Mouse (Mus musculus) midbrain, embryonic 11.5 days (tissue): ENCODE measurements at regions not wholly inside any gene's neighbourhood (a gene's known extent, or its start where the extent isn't known, plus 50 kb on each side); places are given as distances from the start of the nearest gene placed in this dataset.
A peak's percentile ranks its signal among the peaks of the same experiment; 100 is the strongest.

Source experiments
- ATAC-seq: fragments of 200-750 bp; cut with Nextera tagmentation; 2 replicates; pipeline ENCODE4 v1.8.0; 2017; ENCODE audit warnings: moderate TSS enrichment, moderate library complexity; ENCODE audit not compliant: low FRiP score
- DNase-seq: peaks from one replicate; pipeline ENCODE4 v3.0.0; 2015; ENCODE audit warnings: low spot score; ENCODE audit errors: missing footprints
- H3K27ac ChIP-seq: fragments of 300-500 bp; sonication (generic); 2 replicates; pipeline ENCODE4 v1.5.1; 2014; ENCODE audit warnings: low read depth, low read length
- H3K27me3 ChIP-seq: fragments of 300-500 bp; sonication (generic); 2 replicates; pipeline ENCODE4 v1.6.1; 2014; ENCODE audit warnings: mild to moderate bottlenecking, low read length, moderate library complexity, mixed read lengths; ENCODE audit not compliant: control insufficient read depth, insufficient read depth
- H3K36me3 ChIP-seq: fragments of 300-500 bp; sonication (generic); 2 replicates; pipeline ENCODE4 v1.6.1; 2014; ENCODE audit warnings: mild to moderate bottlenecking, low read length, moderate library complexity, mixed read lengths; ENCODE audit not compliant: control insufficient read depth, insufficient read depth
- H3K4me1 ChIP-seq: fragments of 300-500 bp; sonication (generic); 2 replicates; pipeline ENCODE4 v1.6.1; 2014; ENCODE audit warnings: low read length; ENCODE audit not compliant: control insufficient read depth, insufficient read depth
- H3K4me2 ChIP-seq: fragments of 300-500 bp; sonication (generic); 2 replicates; pipeline ENCODE4 v1.6.1; 2014; ENCODE audit warnings: mild to moderate bottlenecking, moderate library complexity
- H3K4me3 ChIP-seq: fragments of 300-500 bp; sonication (generic); 2 replicates; pipeline ENCODE4 v1.5.1; 2014; ENCODE audit warnings: low read depth, low read length
- H3K9ac ChIP-seq: fragments of 300-500 bp; sonication (generic); 2 replicates; pipeline ENCODE4 v1.6.1; 2014; ENCODE audit warnings: low read length
- H3K9me3 ChIP-seq: fragments of 300-500 bp; sonication (generic); 2 replicates; pipeline ENCODE4 v1.6.1; 2016; ENCODE audit warnings: low read length; ENCODE audit not compliant: control insufficient read depth
- WGBS: fragments of 180-500 bp; shearing (Covaris S2); extraction: QIAGEN DNeasy Blood & Tissue Kit; methylation state at CpG from one replicate; pipeline ENCODE4 v1.1.7; 2014; 5-methylcytosine and 5-hydroxymethylcytosine counted together

- peak; percentile 95 for DNase-seq
- Histone ChIP-seq H3K4me2 (no peak overlapping the region), H3K36me3 (no peaks in the 10 kb centered on the region), H3K27ac (no peak overlapping the region), H3K4me3 (no peak overlapping the region), H3K27me3 (no peaks in the 10 kb centered on the region), H3K9me3 (no peaks in the 10 kb centered on the region), H3K9ac (no peak overlapping the region), H3K4me1 (peaks cover 10% of the 10 kb centered on the region; the same call in 1 of the 2 replicates)
- ATAC-seq = peak; percentile 90
- WGBS = 10% methylated on average over 7 of the region's 7 CpGs
Measured at GRCm38 (mm10) chr13:83131129-83131981, 372.5 kb upstream of the Mef2c start.

DNA sequence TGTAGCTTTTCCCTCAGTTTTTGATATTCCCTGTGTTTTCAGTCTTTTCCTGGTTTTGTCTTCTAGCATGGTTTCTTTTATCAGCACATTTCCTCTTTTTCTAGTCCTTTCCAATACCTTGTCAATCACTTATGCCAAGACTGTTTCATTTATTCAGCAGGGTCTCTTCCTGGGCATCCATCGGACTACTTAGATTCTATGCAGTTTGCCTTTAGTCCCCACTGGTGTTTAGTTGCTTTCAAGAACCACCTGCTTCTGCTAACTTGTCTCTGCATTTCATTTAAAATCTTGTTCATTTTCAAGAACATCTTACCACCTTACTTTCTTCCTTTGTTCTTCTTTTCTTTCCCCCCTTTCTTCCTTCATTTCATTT, 371.9 kb upstream of the Mef2c start:
- DNase-seq (no peak), ATAC-seq (peak; percentile 63)
- H3K27ac ChIP-seq = no peak overlapping the region
- H3K36me3 ChIP-seq = no peaks in the 10 kb centered on the region
- no peaks in the 10 kb centered on the region for H3K27me3 ChIP-seq
- no peak overlapping the region for H3K4me3 ChIP-seq
- no peaks in the 10 kb centered on the region for H3K9me3 ChIP-seq
- H3K4me2 ChIP-seq = no peak overlapping the region
- H3K9ac ChIP-seq = no peak overlapping the region
- WGBS = 28% methylated on average over 1 of the region's 1 CpGs
- peaks cover 10% of the 10 kb centered on the region; the same call in 1 of the 2 replicates for H3K4me1 ChIP-seq

DNA sequence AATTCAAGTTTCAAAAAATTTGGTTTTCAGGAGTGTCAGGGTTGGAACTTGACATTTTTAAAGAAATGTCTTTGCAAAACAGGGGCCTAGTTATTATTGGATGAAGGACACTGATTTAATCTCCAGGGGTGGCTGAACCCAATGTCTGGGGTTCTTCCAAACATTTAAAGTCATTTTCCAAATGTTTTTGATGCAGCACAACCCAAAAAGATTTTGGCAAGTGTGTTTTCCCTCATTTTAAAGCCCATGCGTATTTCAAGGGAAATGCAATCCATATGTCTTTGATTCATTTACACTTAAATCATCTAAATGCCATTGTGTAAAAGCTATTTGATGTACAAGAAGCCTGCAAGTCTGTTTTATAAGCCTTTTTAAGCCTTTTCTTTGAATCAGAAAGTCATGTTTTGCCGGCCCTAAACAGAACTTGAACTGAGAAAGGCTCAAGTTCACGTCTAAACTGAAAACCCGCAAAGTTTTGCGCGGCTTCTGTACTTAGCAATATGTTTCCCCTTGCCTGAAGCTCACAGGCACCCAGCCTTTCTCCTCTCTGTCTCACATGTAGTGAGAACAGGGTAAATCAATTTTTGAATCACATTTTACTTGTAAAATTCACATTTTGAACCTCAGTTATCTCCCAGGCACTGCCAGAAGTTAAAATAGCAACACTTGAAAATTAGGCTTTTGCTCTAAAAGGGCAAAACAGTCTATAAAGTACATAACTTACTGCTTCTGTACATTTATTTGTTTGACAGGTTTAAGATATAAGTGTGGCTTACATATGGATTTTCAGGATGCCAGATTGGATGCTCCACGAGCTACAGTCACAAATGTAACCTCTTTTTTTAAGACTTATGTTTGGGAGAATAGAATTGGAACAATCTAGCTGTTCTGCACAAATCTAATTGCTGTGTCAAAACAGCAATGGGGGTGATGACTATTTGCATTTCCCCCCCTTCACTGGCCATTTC, 370.9 kb upstream of the Mef2c start:
- Histone ChIP-seq H3K27me3 (no peaks in the 10 kb centered on the region), H3K4me2 (no peak overlapping the region), H3K9me3 (no peaks in the 10 kb centered on the region), H3K27ac (no peak overlapping the region), H3K9ac (no peak overlapping the region), H3K36me3 (no peaks in the 10 kb centered on the region), H3K4me3 (no peak overlapping the region), H3K4me1 (peaks cover 10% of the 10 kb centered on the region; the same call in 1 of the 2 replicates)
- WGBS = 65% methylated on average over 7 of the region's 7 CpGs
- no peak for ATAC-seq
- peak; percentile 80 for DNase-seq

DNA sequence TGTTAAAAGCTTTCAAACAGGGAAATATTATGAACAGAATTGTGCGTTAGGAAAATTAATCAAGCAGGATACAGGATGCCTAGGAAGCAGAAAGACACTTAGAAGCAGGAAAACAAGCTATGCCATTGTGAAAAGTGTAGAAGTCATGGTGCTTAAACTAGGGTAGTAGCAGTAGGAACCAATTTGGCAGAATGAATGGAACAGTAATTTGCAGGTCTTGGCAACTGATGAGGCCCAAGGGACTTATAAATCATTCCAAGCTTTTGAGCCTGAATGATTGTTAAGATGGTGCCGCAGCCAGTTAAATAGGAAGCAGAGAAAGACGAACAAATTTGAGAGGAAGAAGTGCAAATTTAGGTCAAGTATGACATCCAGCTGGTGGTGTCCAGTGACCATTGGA, 360.5 kb upstream of the Mef2c start:
- Histone ChIP-seq H3K4me1 (no peaks in the 10 kb centered on the region), H3K27me3 (no peaks in the 10 kb centered on the region), H3K4me2 (no peak overlapping the region), H3K4me3 (no peak overlapping the region), H3K36me3 (no peaks in the 10 kb centered on the region), H3K27ac (no peak overlapping the region), H3K9me3 (no peaks in the 10 kb centered on the region), H3K9ac (no peak overlapping the region)
- 90% methylated on average over 3 of the region's 3 CpGs for WGBS
- ATAC-seq = no peak
- DNase-seq = peak; percentile 75

DNA sequence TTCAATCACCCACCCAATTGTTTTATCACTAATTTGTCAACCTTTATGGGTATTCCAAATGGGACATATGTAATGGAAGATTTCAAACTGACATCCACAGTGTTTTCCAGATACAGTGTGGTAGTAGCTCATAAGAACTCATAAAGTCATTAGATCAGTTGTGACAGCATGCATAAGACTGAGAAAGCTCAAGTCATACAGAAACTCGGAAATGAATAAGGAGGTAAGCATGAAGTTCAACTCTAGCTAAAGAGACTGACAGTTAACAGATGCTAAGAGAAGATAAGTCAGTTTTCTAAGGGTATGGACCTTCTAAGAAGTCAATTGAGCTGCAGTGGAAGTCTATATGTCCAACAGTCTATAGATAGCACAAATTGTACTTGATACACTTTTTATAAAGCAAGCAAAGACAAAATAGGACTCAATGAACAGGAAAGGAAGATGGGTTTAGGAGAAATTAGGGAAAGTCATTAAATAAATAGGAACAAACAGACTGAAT, 349.2 kb upstream of the Mef2c start:
- no peaks in the 10 kb centered on the region for H3K36me3 ChIP-seq
- no peak overlapping the region for H3K4me3 ChIP-seq
- no peak overlapping the region for H3K4me2 ChIP-seq
- H3K9ac ChIP-seq = no peak overlapping the region
- no peak overlapping the region for H3K27ac ChIP-seq
- no peaks in the 10 kb centered on the region for H3K9me3 ChIP-seq
- ATAC-seq = no peak
- 83% methylated on average over 1 of the region's 1 CpGs for WGBS
- peak; percentile 12 for DNase-seq
- no peaks in the 10 kb centered on the region for H3K4me1 ChIP-seq
- no peaks in the 10 kb centered on the region for H3K27me3 ChIP-seq

DNA sequence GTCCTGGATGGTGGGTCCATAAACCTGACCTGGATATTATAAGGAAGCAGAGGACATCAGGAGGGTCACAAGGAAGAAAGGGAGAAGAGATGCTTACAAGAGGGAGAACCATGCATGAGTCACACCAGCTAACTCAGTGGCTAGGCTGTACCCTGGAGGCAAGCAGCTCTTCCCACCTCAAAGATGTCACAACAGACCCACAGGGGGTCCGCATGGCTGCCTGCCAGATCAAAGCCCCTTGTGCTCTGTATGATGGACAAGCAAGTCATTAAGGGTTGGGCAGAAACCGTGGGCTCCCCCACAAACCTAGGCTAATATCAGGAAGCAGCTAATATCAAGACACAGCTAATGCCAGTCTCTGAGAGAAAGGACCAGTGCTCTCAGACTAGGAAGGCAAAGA, 343.9 kb upstream of the Mef2c start:
- Histone ChIP-seq H3K9ac (no peak overlapping the region), H3K36me3 (no peaks in the 10 kb centered on the region), H3K27ac (no peak overlapping the region), H3K4me3 (no peak overlapping the region), H3K4me2 (no peak overlapping the region), H3K27me3 (no peaks in the 10 kb centered on the region), H3K4me1 (0 out of 2 replicates have a peak, but pooled peaks cover 3% of the 10 kb centered on the region), H3K9me3 (no peaks in the 10 kb centered on the region)
- no peak for DNase-seq
- WGBS = 68% methylated on average over 2 of the region's 2 CpGs
- no peak for ATAC-seq

DNA sequence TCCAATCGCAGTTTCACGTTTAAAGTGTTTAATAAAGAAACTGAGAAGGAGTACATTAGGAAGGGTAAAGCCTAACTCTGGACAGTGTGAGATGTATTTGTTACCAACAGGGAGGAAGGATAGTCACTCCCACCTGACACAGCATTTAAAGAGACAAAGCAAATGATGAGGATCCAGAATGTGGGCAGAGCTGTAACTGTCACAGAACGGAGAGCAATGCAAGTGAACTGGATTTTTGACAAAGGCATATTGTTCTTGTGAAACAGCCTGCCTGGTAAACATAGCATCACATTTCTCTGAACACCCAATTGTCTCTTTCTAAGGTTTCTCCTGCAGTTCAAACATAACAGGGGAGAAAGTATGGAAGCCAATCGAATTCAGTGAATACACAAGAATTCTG, 341.1 kb upstream of the Mef2c start:
- Histone ChIP-seq H3K27ac (no peak overlapping the region), H3K4me2 (no peak overlapping the region), H3K4me3 (no peak overlapping the region), H3K9me3 (no peaks in the 10 kb centered on the region), H3K36me3 (no peaks in the 10 kb centered on the region), H3K4me1 (0 out of 2 replicates have a peak, but pooled peaks cover 3% of the 10 kb centered on the region), H3K27me3 (no peaks in the 10 kb centered on the region), H3K9ac (no peak overlapping the region)
- ATAC-seq = no peak
- DNase-seq = no peak
- 88% methylated on average over 4 of the region's 4 CpGs for WGBS

DNA sequence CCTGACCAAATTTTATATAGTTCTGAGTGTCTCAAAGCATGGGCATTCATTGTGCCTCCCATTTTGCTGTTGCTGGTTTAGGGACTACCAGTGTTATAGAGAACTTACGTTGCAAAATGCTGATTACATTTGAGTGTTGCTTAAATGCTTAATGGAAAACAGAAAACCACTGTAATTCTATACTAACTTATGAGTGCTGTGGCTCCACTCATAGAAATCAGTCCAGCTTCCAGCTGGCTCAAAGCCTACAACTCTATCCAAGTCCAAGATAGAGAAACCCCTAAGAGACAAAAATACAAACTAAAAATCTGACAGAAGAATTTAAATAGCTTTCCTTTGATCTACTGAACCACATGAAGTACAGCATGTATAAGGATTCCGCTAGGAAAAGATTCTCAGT, 328.7 kb upstream of the Mef2c start:
- 91% methylated on average over 2 of the region's 2 CpGs for WGBS
- DNase-seq = no peak
- no peak overlapping the region for H3K9ac ChIP-seq
- H3K4me2 ChIP-seq = no peak overlapping the region
- no peak overlapping the region for H3K4me3 ChIP-seq
- H3K27me3 ChIP-seq = no peaks in the 10 kb centered on the region
- H3K27ac ChIP-seq = no peak overlapping the region
- no peaks in the 10 kb centered on the region for H3K4me1 ChIP-seq
- no peak for ATAC-seq
- no peaks in the 10 kb centered on the region for H3K36me3 ChIP-seq
- no peaks in the 10 kb centered on the region for H3K9me3 ChIP-seq
